Mouse (Mus musculus): ENCODE measurements around the gene Chchd6. TPM values are rescaled to one million over a fixed set of nuclear protein-coding genes. Genes with fewer than 3 reads are reported as not detected.
A peak's percentile ranks its signal among the peaks of the same experiment; 100 is the strongest.

The Chchd6 gene
- total and polyA plus RNA-seq, 2 experiments from 2014 or later, result 105 to 180 TPM

GRCm38 (mm10) chr6:89538102-89538751 is 57.2 kb downstream of the Chchd6 start:
- WGBS, result 76% methylated on average over 1 of the region's 1 CpGs
- Histone ChIP-seq H3K4me2 (ENCODE audit: low read depth, low read length) (no peak overlapping the region), H3K4me3 (ENCODE audit: low read length) (no peak overlapping the region), H3K27me3 (ENCODE audit: insufficient read depth, low read length) (no peaks in the 10 kb centered on the region), H3K36me3 (ENCODE audit: insufficient read depth, low read length) (no peaks in the 10 kb centered on the region), H3K9me3 (ENCODE audit: low read length) (no peaks in the 10 kb centered on the region), H3K4me1 (ENCODE audit: insufficient read depth, low read length) (no peaks in the 10 kb centered on the region), H3K27ac (no peak overlapping the region), H3K9ac (replicated peaks; ENCODE audit: low read length) (no peak overlapping the region)
- DNase-seq (ENCODE audit: low spot score) (no peak), ATAC-seq (no peak)
- TF ChIP-seq CTCF (IDR thresholded peaks at IDR 0.05; ENCODE audit: low read depth), result no peak

- H3K36me3 ChIP-seq (ENCODE audit: insufficient read depth, low read length), result no peaks in the 10 kb centered on the region
- no peak overlapping the region for H3K4me2 ChIP-seq (ENCODE audit: low read depth, low read length)
- no peaks in the 10 kb centered on the region for H3K27me3 ChIP-seq (ENCODE audit: insufficient read depth, low read length)
- no peak overlapping the region for H3K27ac ChIP-seq
- TF ChIP-seq CTCF (IDR thresholded peaks at IDR 0.05; ENCODE audit: low read depth), result no peak
- no peak for ATAC-seq
- H3K4me1 ChIP-seq (ENCODE audit: insufficient read depth, low read length), result no peaks in the 10 kb centered on the region
- no peaks in the 10 kb centered on the region for H3K9me3 ChIP-seq (ENCODE audit: low read length)
- DNase-seq (ENCODE audit: low spot score), result no peak
- H3K9ac ChIP-seq (replicated peaks; ENCODE audit: low read length), result no peak overlapping the region
- 24% methylated on average over 1 of the region's 1 CpGs for WGBS
- H3K4me3 ChIP-seq (ENCODE audit: low read length), result no peak overlapping the region
These were observed 59.7 kb downstream of the Chchd6 start for GRCm38 (mm10) chr6:89535626-89536225.

GRCm38 (mm10) chr6:89524766-89525165 is 70.7 kb downstream of the Chchd6 start:
- H3K36me3 ChIP-seq (ENCODE audit: insufficient read depth, low read length), result no peaks in the 10 kb centered on the region
- 48% methylated on average over 2 of the region's 2 CpGs for WGBS
- DNase-seq (ENCODE audit: low spot score), result peak; percentile 11
- no peak for ATAC-seq
- no peak for TF ChIP-seq CTCF (IDR thresholded peaks at IDR 0.05; ENCODE audit: low read depth)
- H3K4me2 ChIP-seq (ENCODE audit: low read depth, low read length), result no peak overlapping the region
- H3K9ac ChIP-seq (replicated peaks; ENCODE audit: low read length), result no peak overlapping the region
- no peak overlapping the region for H3K4me3 ChIP-seq (ENCODE audit: low read length)
- no peaks in the 10 kb centered on the region for H3K4me1 ChIP-seq (ENCODE audit: insufficient read depth, low read length)
- H3K27ac ChIP-seq, result no peak overlapping the region
- H3K9me3 ChIP-seq (ENCODE audit: low read length), result no peaks in the 10 kb centered on the region
- H3K27me3 ChIP-seq (ENCODE audit: insufficient read depth, low read length), result no peaks in the 10 kb centered on the region

DNA sequence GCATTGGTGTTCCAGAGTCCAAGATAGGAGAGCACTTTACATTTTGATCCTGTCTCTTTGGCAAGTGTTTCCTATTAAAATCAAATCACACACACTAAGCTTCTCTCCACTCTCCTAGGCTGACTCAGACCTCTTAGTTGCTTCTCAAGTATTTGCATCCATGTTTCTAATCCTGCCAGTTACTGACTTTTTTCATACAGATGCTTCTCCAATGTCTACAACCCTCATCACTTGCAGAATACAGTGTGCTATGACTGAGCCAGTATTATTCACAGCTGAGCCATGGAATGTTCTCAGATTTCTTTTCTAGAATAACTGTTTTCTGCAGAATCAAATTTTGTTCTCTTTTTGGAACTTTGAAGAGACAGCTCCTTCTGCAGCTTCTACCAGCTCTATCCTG is 85.3 kb downstream of the Chchd6 start:
- DNase-seq (ENCODE audit: low spot score) (no peak), ATAC-seq (no peak)
- Histone ChIP-seq H3K4me3 (ENCODE audit: low read length) (no peak overlapping the region), H3K27me3 (ENCODE audit: insufficient read depth, low read length) (no peaks in the 10 kb centered on the region), H3K27ac (no peak overlapping the region), H3K36me3 (ENCODE audit: insufficient read depth, low read length) (no peaks in the 10 kb centered on the region), H3K4me1 (ENCODE audit: insufficient read depth, low read length) (peaks cover 6% of the 10 kb centered on the region; the same call in 1 of the 2 replicates), H3K4me2 (ENCODE audit: low read depth, low read length) (no peak overlapping the region), H3K9me3 (ENCODE audit: low read length) (no peaks in the 10 kb centered on the region), H3K9ac (replicated peaks; ENCODE audit: low read length) (no peak overlapping the region)
- TF ChIP-seq CTCF (IDR thresholded peaks at IDR 0.05; ENCODE audit: low read depth), result no peak

DNA sequence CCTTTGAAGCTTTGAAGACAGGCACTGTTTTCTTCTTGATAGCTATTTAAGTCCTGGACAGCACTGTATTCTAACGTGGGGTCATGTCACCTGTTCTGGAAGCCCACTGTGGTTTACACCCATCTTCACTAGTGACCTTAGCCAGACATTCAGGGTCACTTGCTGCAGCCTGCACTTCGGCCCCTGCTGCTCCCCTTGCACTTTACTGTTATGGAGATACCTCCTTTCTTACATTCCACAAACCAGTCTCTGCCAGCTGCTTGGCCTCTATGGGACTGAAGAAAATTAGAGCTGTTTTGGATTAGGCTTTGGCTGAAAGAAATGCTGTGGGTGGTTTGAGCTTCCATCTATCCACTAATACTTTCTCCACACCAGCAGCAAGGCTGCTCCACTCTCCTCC is 86.7 kb downstream of the Chchd6 start:
- TF ChIP-seq CTCF (IDR thresholded peaks at IDR 0.05; ENCODE audit: low read depth), result no peak
- Histone ChIP-seq H3K4me2 (ENCODE audit: low read depth, low read length) (no peak overlapping the region), H3K9ac (replicated peaks; ENCODE audit: low read length) (no peak overlapping the region), H3K27me3 (ENCODE audit: insufficient read depth, low read length) (no peaks in the 10 kb centered on the region), H3K4me3 (ENCODE audit: low read length) (no peak overlapping the region), H3K4me1 (ENCODE audit: insufficient read depth, low read length) (peaks cover 6% of the 10 kb centered on the region; the same call in 1 of the 2 replicates), H3K9me3 (ENCODE audit: low read length) (no peaks in the 10 kb centered on the region), H3K27ac (peak overlapping the region; percentile 41; the same call in 1 of the 2 replicates), H3K36me3 (ENCODE audit: insufficient read depth, low read length) (no peaks in the 10 kb centered on the region)
- 63% methylated on average over 2 of the region's 2 CpGs for WGBS
- no peak for ATAC-seq
- no peak for DNase-seq (ENCODE audit: low spot score)

- Histone ChIP-seq H3K27ac (peak overlapping the region; percentile 41; the same call in 1 of the 2 replicates), H3K4me1 (ENCODE audit: insufficient read depth, low read length) (peaks cover 6% of the 10 kb centered on the region; the same call in 1 of the 2 replicates), H3K4me2 (ENCODE audit: low read depth, low read length) (no peak overlapping the region), H3K36me3 (ENCODE audit: insufficient read depth, low read length) (no peaks in the 10 kb centered on the region), H3K9me3 (ENCODE audit: low read length) (no peaks in the 10 kb centered on the region), H3K9ac (replicated peaks; ENCODE audit: low read length) (no peak overlapping the region), H3K27me3 (ENCODE audit: insufficient read depth, low read length) (no peaks in the 10 kb centered on the region), H3K4me3 (ENCODE audit: low read length) (no peak overlapping the region)
- ATAC-seq, result 0 out of 2 replicates have a peak, but pooled peaks have one; percentile 27
- no peak for TF ChIP-seq CTCF (IDR thresholded peaks at IDR 0.05; ENCODE audit: low read depth)
- no peak for DNase-seq (ENCODE audit: low spot score)
These were observed 87.2 kb downstream of the Chchd6 start for GRCm38 (mm10) chr6:89508263-89508662.

DNA sequence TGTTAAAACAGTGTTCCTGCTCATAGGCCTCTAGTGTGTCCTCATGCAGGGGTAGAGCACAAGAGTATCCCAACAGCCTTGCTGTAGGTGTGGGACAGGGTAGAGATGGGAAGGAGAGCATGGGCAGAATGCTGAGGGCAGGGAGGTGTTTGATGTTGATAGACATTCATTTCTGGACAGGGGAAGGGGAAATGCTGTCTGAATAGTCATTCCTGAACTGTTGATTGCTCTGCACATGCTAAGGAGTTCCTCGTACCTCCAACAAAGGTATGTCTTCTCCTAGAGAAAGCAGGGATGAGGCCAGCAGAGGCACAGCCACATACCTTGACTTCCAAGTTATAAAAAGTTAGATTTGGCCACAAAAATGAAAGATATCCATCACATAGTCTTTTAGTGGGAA is 95.5 kb downstream of the Chchd6 start:
- no peak for TF ChIP-seq CTCF (IDR thresholded peaks at IDR 0.05; ENCODE audit: low read depth)
- Histone ChIP-seq H3K36me3 (ENCODE audit: insufficient read depth, low read length) (no peaks in the 10 kb centered on the region), H3K27ac (no peak overlapping the region), H3K27me3 (ENCODE audit: insufficient read depth, low read length) (no peaks in the 10 kb centered on the region), H3K4me3 (ENCODE audit: low read length) (no peak overlapping the region), H3K9me3 (ENCODE audit: low read length) (no peaks in the 10 kb centered on the region), H3K9ac (replicated peaks; ENCODE audit: low read length) (no peak overlapping the region), H3K4me1 (ENCODE audit: insufficient read depth, low read length) (no peaks in the 10 kb centered on the region), H3K4me2 (ENCODE audit: low read depth, low read length) (no peak overlapping the region)
- 96% methylated on average over 1 of the region's 1 CpGs for WGBS
- ATAC-seq (no peak), DNase-seq (ENCODE audit: low spot score) (no peak)

Measured in hindbrain, postnatal 0 days (tissue).